Mouse (Mus musculus): ENCODE results near the gene Fam207a. TPM values are rescaled to one million over a fixed set of nuclear protein-coding genes. Genes with fewer than 3 reads are reported as not detected.

Fam207a gene
- total RNA-seq (2021): 10 to 100 TPM; 19.2 to 25.0 TPM
- long read RNA-seq, experiment 1, transcript Fam207a-201 (6 exons, 2,394 nt): major isoform, 32 of 42 reads
- long read RNA-seq, experiment 1, partial matches to known transcripts: 1 of 42 reads
- long read RNA-seq, experiment 1, other reads (novel, unspliced or antisense): 8 of 42 reads
- long read RNA-seq, experiment 2, transcript Fam207a-201 (6 exons, 2,394 nt): major isoform, 10 of 10 reads
- long read RNA-seq, experiment 2, partial matches to known transcripts: 0 of 10 reads
- long read RNA-seq, experiment 2, other reads (novel, unspliced or antisense): 0 of 10 reads

- peak; percentile 97 for DNase-seq
Observed at GRCm38 (mm10) chr10:77515385-77516348, at the start of gene Fam207a. Fam207a (minus strand) TSS chr10:77515785.

DNA sequence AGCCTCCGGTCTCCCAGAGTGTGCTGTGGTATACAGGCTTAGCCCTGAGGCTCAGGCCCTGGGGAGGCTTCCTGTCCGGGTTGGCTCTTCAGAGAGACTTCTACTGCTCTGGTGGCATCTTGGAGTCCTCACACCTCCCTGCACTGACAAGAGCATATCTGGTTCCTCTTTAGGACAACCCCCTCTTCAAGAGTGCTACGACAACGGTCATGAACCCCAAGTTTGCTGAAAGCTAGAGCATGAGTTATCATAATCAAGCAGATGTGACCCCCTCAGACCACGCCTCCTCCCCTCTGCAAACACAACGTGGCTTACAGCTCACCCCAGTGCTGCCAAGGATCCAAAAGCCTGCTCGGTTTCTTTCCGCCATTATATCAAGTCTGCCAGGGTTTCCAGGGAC, 49.4 kb upstream of the Fam207a start:
- DNase-seq: no peak

DNA sequence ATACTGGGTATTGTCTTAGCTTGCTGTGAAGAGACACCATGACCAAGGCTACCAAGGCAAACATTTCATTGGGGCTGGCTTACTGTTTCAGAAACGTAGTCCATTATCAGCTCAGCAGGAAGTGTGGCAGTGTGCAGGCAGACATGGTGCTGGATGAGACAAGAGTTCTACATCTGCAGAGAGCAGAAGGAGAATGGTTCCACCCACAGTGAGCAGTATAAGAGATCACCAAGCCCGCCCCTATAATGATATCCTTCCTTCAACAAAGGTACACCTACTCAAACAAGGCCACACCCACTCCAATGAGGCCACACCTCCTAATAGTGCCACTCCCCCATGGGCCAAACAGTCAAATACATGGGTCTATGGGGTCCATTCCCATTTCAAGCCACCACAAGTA, 45.9 kb upstream of the Fam207a start:
- no peak for DNase-seq

DNA sequence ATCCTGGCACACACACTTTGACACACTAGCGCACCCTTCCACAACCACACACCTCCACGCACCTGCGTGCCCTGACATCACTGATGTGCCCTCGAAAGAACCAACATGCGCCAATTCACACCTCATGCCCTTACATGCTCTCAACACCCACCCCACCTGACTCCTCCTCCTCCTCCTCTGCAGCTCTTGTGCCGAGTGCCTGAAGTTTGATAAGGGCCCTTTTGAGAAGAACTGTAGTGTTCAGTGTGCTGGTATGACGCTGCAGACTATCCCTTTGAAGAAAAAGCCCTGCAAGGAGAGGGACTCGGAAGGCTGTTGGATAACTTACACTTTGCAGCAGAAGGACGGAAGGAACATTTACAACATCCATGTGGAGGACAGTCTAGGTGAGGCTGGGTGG, 45.2 kb upstream of the Fam207a start:
- DNase-seq: no peak

DNA sequence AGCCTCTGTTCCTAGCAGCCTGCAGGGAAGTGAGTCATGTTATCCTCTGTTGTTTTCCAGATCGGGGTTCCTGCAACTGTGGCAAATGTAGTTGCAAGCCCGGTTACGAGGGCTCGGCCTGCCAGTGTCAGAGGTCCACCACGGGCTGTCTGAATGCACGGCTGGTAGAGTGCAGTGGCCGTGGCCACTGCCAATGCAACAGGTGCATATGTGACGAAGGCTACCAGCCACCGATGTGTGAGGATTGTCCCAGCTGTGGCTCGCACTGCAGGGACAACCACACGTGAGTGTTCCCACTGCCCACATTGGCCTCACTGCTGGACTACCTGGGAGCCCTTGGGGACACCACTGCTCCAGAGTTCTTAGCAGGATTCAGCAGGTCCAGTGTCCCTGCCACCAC, 44.5 kb upstream of the Fam207a start:
- DNase-seq: no peak

DNA sequence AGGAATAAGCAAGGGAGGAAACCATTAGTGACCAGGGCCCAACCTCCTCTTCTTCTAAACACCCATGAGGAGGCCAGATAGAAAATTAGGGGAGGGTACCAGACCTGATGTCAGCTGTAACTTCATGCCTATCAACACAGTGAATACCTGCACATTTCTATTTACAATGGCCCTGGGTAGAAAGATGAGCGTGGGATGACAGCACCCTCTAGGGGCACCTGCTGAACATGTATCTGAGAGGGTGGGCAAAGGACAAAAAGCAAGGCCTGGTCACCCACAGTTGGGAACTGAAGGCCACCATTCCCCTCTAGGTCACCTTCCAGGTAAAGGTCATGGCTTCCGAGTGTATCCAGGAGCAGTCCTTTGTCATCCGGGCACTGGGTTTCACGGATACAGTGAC, 42.1 kb upstream of the Fam207a start:
- DNase-seq: peak in 1 of 2 experiments; percentile 19

DNA sequence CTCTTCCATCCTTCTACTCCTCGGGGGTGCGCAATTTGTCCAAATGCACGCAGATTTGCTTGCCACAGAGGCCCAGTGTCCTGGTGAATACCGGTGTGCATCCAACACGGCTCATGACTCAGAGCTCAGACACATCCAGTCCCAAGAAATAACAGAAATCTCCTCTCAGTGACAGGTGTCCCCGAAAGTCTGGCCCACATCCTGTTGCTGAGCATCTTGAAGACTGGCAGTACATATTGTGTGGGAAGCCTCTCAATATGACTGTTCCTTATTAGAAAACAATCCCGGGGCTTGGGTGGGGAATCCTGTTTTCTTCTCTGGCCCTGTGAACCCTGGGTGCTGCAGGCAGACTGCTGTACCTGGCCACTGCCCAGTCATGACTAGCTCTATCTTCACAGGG, 41.0 kb upstream of the Fam207a start:
- DNase-seq: no peak

DNA sequence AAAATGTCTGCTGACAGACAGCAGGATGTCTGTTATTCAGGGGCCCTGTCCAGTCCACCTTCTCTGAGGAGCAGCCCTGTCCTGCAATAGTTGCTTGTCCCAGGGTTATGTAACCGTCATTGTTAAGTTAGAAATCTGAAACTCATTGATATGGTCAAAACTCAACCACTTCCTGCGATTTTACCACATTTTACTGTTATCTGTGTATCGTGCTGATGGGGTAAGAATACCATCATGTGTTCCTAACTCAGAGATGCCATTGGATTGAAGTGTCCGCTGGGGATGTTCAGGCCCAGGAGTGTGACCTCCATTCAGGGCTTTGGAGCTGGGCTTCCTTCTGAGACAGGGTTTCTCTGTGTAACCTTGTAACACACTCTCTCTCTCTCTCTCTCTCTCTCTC, 39.3 kb upstream of the Fam207a start:
- no peak for DNase-seq

DNA sequence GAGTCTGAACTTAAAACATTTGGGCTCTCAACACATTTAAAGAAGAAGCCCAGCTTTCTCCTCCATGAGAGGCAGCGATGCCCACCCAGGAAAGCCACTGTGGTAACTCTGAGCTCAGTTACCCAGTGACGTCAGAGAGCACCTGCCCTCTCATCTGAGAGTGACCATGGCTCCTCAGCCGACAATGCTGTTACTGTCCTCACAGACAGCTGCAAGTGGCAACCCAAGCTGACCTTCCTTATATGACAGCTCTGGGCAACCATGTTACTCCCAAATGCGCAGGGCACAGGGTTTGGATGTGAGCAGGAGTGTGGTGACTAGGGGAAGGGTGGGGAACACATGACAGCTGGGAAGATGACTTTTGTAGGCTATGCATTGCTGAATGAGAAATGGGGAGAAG, 37.7 kb upstream of the Fam207a start:
- no peak for DNase-seq

GRCm38 (mm10) chr10:77552162-77552561, 36.6 kb upstream of the Fam207a start:
- no peak for DNase-seq

- peak in 1 of 2 experiments; percentile 11 for DNase-seq
Observed at GRCm38 (mm10) chr10:77550874-77551273, 35.3 kb upstream of the Fam207a start.

GRCm38 (mm10) chr10:77548576-77548975, 33.0 kb upstream of the Fam207a start:
- no peak for DNase-seq

GRCm38 (mm10) chr10:77544916-77545315, 29.3 kb upstream of the Fam207a start:
- peak; percentile 60 to 73 for DNase-seq

DNA sequence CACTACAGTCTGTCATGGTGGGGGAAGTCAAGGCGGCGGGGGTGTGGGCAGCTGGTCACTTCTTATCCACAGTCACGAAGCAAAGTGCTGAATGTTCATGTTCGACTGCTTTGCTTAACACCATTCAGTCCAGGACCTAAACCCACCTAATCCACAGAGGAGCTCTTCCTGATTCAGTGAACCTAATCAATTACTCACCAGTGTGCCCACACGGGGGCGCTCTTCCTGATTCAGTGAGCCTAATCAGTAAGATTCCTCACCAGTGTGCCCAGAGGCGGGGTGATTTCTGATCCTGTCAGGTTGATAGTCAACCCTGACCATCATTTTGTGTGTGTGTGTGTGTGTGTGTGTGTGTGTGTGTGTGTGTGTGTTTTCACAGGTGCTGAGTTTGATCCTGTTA, 27.6 kb upstream of the Fam207a start:
- peak; percentile 52 to 64 for DNase-seq

GRCm38 (mm10) chr10:77541864-77542666, 26.5 kb upstream of the Fam207a start:
- no peak for DNase-seq

DNA sequence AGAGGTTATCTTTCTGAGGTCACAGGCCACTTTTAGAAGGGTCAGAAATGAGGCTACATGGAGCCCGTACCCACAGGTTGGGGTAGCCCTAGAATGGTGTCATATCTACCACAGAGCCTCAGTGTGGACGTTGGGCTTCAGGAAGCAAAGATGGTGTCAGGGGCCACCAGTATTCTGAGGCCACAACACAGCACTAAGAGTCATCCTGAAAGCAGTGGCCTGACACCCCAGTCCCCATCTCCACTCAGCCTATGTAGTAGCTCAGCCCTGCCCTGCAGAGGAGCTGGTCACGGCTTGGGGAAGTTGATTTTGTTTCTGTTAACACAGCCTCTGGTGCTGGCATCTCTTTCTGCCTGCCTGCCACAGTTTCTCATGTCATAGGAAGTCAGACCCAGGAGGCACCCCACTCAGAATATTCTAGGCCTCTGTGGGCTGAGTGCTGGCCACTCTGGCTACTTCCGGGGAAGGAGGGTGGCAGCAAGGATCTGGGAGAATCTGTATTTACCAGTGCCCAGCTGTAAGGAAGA, 25.1 kb upstream of the Fam207a start:
- DNase-seq: no peak

DNA sequence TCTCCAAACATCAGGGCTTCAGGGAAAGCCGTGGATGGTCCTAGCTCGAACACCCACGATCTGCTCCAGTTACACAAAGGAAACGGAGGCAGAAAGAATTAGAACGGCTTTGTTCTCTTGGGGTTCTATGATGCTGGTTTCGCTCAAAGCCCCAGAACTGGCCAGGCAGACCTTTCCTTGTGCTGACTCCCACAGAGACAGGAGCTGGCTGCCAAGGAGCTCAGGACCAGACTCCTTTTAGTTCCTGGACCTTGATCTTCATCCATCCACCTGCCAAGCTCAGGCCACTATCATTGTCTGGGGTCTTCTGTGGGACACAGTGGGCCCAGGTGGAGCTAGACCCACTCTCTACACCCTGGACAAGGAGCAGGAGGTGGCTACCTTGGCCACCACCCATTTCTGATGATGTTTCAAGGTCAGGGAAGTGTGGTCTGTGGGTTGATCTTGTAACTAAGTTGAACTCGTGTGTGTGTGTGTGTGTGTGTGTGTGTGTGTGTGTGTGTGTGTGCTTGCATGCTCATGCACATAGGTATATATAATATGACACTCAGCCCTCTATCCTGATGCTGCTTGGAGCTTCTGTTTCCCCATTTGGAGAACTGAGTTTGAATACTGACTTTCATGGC, 23.8 kb upstream of the Fam207a start:
- no peak for DNase-seq

- DNase-seq: no peak
Observed at GRCm38 (mm10) chr10:77537215-77538209, 21.9 kb upstream of the Fam207a start.

DNA sequence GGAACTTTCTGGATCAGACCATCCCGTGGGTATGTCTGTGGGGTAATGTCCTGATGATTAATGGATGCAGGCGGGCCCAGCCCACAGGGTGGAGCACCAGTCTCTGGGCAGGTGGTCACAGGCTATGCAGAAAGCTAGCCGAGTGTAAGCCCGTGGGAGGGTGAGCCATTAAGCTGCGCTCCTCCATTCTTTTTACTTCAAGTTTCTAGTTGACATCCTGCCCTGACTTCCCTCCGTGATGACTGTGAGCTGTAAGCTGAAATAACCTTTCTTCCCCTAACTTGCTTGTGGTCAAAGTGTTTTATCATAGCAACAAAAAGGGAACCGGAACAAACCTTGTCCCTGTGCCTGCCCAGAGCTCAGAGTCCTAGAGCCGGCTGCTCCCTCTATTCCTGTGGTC, 21.1 kb upstream of the Fam207a start:
- no peak for DNase-seq

GRCm38 (mm10) chr10:77532020-77532413, 16.4 kb upstream of the Fam207a start:
- no peak for DNase-seq

Measured in adrenal gland, postnatal 36 days (tissue).